Mouse (Mus musculus) heart, postnatal 4 days (tissue): ENCODE results near the gene Ppil2. TPM values are rescaled to one million over a fixed set of nuclear protein-coding genes. Genes with fewer than 3 reads are reported as not detected.

Source experiments
- DNase-seq: peaks from one replicate; pipeline ENCODE4 v3.0.0; 2021
- total RNA-seq, 2 experiments: library from RNA; stranded (reverse); gene quantifications; 2 replicates each; pipeline ENCODE4 v1.2.3; 2021

Gene Ppil2
- total RNA-seq, 2 experiments from 2014 or later: 49.0 to 52.5 TPM

GRCm38 (mm10) chr16:17096938-17097337, 14.1 kb downstream of the Ppil2 start:
- no peak for DNase-seq

GRCm38 (mm10) chr16:17088346-17088745, 22.7 kb downstream of the Ppil2 start:
- no peak for DNase-seq

GRCm38 (mm10) chr16:17086669-17087193, 24.3 kb downstream of the Ppil2 start:
- DNase-seq: no peak

- no peak for DNase-seq
These were observed 24.8 kb downstream of the Ppil2 start for GRCm38 (mm10) chr16:17086241-17086640.

GRCm38 (mm10) chr16:17085636-17086035, 25.4 kb downstream of the Ppil2 start:
- DNase-seq: no peak

- no peak for DNase-seq
These were observed 28.8 kb downstream of the Ppil2 start for GRCm38 (mm10) chr16:17082121-17082792.

GRCm38 (mm10) chr16:17078101-17078500, 33.0 kb downstream of the Ppil2 start:
- DNase-seq: peak; percentile 39

- DNase-seq: no peak
These were observed 34.2 kb downstream of the Ppil2 start for GRCm38 (mm10) chr16:17076869-17077268.

- no peak for DNase-seq
These were observed 34.8 kb downstream of the Ppil2 start for GRCm38 (mm10) chr16:17076301-17076700.

- DNase-seq: no peak
These were observed 38.1 kb downstream of the Ppil2 start for GRCm38 (mm10) chr16:17073000-17073399.

- DNase-seq: no peak
These were observed 40.3 kb downstream of the Ppil2 start for GRCm38 (mm10) chr16:17070716-17071115.

GRCm38 (mm10) chr16:17069511-17070443, 41.3 kb downstream of the Ppil2 start, which contains the start of gene Ypel1:
Ypel1 (plus strand) TSS chr16:17069696.
- DNase-seq: peak; percentile 89

- DNase-seq: no peak
These were observed 43.5 kb downstream of the Ppil2 start for GRCm38 (mm10) chr16:17067552-17067951.

GRCm38 (mm10) chr16:17062338-17062737, 48.7 kb downstream of the Ppil2 start:
- DNase-seq: no peak

- no peak for DNase-seq
These were observed 55.5 kb downstream of the Ppil2 start for GRCm38 (mm10) chr16:17055584-17055983.

- DNase-seq: no peak
These were observed 57.2 kb downstream of the Ppil2 start for GRCm38 (mm10) chr16:17053903-17054302.

GRCm38 (mm10) chr16:17052087-17052486, 59.0 kb downstream of the Ppil2 start:
- no peak for DNase-seq

- DNase-seq: no peak
These were observed 61.2 kb downstream of the Ppil2 start for GRCm38 (mm10) chr16:17049886-17050285.

- DNase-seq: no peak
These were observed 65.8 kb downstream of the Ppil2 start for GRCm38 (mm10) chr16:17045287-17045686.

GRCm38 (mm10) chr16:17044320-17044719, 66.7 kb downstream of the Ppil2 start:
- DNase-seq: no peak

GRCm38 (mm10) chr16:17041417-17041816, 69.6 kb downstream of the Ppil2 start:
- DNase-seq: no peak

GRCm38 (mm10) chr16:17040716-17041115, 70.3 kb downstream of the Ppil2 start:
- DNase-seq: no peak
